Mouse (Mus musculus): ENCODE data around the gene Acbd5. TPM values are rescaled to one million over a fixed set of nuclear protein-coding genes. Genes with fewer than 3 reads are reported as not detected.

The Acbd5 gene
- polyA plus RNA-seq (2012; rRNA removed) = 49.1 and 53.8 TPM in 2 replicates

DNA sequence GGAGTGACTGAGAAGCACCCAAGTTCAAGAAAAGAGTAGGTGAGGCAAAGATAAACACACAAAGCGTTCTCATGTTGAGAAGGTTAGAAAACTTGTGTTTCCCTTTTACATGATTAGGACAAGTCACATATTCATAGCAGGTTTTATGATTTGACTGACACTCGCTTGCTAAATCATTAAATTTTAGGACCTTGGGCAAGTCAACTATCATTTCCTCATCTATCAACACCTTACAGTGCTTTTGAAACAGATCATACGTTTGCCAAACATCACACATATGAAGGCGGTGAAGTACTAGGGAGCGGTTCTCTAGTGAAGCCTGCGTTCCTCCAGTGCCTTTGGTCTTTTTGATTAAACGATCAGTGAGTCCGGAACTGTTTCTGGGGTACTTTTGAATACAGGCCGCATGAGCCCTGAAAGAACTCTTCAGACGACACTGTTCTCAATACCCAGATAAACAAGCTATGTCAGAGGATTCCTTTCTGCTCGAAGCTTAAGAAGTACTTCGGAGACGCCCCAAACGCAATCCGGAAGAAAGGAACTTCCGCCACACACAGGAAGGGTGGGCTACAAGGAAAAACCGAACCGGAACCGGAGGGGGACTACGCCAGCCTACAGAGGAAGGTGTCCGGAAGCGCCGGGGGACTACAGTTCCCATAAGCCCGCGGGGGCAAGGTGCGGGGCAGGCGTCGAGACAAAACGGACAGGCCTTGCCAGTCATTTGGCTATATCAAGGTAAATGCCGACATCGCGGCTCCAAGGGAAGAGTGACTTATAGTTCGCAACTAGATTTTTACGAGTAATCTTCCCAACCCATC is at the start of gene Acbd5:
TSS of gene Acbd5 (plus strand) at position 616 of the 818 bp plus-strand sequence.
- Histone ChIP-seq H3K27ac (ENCODE audit: insufficient read depth, low read length) (peak within 1 kb of the TSS; percentile 91), H3K4me1 (ENCODE audit: control insufficient read depth, insufficient read depth, low read length) (no peaks in the 10 kb centered on the region), H3K27me3 (ENCODE audit: control insufficient read depth, insufficient read depth, low read length) (no peaks in the 10 kb centered on the region), H3K4me3 (replicated peaks; ENCODE audit: insufficient read depth, low read depth, low read length) (peak within 1 kb of the TSS; percentile 89)
- peak; percentile 79; the same call in 1 of the 2 replicates for TF ChIP-seq POLR2A (IDR thresholded peaks at IDR 0.05; ENCODE audit: borderline replicate concordance, insufficient read depth, low read length)
- TF ChIP-seq CTCF (IDR thresholded peaks at IDR 0.05; ENCODE audit: borderline replicate concordance, insufficient read depth, low read depth, low read length) = no peak
- WGBS = 3% methylated on average over 34 of the region's 34 CpGs
- DNase-seq = peak; percentile 96 to 98

DNA sequence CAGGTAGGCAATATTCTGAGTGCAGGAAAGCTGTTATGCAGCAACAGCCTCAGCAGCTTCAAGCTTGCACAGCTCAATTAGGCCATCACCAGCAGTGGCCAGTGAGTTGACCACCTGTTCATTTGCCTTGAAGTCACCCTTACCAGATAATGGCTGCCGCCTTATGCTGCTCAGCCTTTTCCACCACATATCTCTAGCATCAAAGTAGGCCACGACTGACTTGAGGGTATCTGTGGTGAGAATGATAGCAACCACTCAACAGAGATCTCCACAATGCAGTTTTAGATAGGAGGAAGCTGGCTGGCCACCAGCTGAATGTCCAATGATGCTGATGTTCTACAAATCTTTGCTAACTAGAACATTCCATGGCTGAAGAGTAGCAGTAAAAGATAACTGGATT is 48.8 kb upstream of the Acbd5 start:
- 61% methylated on average over 2 of the region's 2 CpGs for WGBS
- no peak overlapping the region for H3K27ac ChIP-seq (ENCODE audit: insufficient read depth, low read length)
- TF ChIP-seq POLR2A (IDR thresholded peaks at IDR 0.05; ENCODE audit: borderline replicate concordance, insufficient read depth, low read length) (no peak), CTCF (IDR thresholded peaks at IDR 0.05; ENCODE audit: borderline replicate concordance, insufficient read depth, low read depth, low read length) (no peak)
- no peaks in the 10 kb centered on the region for H3K27me3 ChIP-seq (ENCODE audit: control insufficient read depth, insufficient read depth, low read length)
- peaks cover 8% of the 10 kb centered on the region; the same call in 1 of the 2 replicates for H3K4me1 ChIP-seq (ENCODE audit: control insufficient read depth, insufficient read depth, low read length)
- peak in 1 of 2 experiments; percentile 31 for DNase-seq
- H3K4me3 ChIP-seq (replicated peaks; ENCODE audit: insufficient read depth, low read depth, low read length) = no peak overlapping the region

DNA sequence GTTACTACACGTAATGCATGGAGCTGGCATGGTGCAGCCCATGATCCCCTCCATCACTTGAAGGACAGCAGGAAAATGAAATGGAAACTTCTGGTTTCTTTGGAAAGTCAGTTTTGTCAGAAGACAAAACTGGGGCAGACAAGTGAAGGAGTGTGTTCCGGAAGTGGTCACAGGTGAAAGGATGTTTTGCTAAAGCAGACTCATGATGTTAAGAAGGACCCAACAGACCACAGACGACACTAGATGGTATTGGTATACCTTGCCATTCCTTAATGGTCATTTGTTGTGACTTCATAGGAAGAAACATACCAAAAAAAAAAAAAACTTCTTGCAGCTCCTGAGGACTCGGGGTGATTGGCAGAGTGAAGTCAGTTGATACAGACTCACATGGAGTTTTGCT is 46.6 kb upstream of the Acbd5 start:
- no peak overlapping the region for H3K27ac ChIP-seq (ENCODE audit: insufficient read depth, low read length)
- TF ChIP-seq CTCF (IDR thresholded peaks at IDR 0.05; ENCODE audit: borderline replicate concordance, insufficient read depth, low read depth, low read length) (no peak), POLR2A (IDR thresholded peaks at IDR 0.05; ENCODE audit: borderline replicate concordance, insufficient read depth, low read length) (no peak)
- H3K27me3 ChIP-seq (ENCODE audit: control insufficient read depth, insufficient read depth, low read length) = no peaks in the 10 kb centered on the region
- no peak overlapping the region for H3K4me3 ChIP-seq (replicated peaks; ENCODE audit: insufficient read depth, low read depth, low read length)
- WGBS = 89% methylated on average over 4 of the region's 4 CpGs
- no peak for DNase-seq
- peaks cover 8% of the 10 kb centered on the region; the same call in 1 of the 2 replicates for H3K4me1 ChIP-seq (ENCODE audit: control insufficient read depth, insufficient read depth, low read length)

DNA sequence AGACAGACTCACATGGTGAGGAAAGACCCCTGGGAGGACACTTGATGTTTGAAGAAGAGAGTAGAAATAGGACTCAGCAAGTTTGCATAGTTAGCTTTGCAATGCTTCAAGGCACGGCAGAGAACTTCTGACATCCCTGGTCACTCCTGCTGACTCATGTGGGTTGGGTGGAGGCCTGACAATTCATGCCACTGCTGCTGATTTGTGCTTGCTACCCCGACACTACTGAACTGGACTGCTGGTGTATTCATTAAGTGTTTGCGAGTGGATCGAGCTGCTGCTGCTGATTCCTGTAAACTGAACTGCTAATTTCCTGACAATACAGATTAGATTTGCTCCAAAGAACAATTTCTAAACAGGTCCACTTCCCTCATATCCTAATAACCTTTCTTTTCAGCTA is 46.2 kb upstream of the Acbd5 start:
- TF ChIP-seq CTCF (IDR thresholded peaks at IDR 0.05; ENCODE audit: borderline replicate concordance, insufficient read depth, low read depth, low read length) (no peak), POLR2A (IDR thresholded peaks at IDR 0.05; ENCODE audit: borderline replicate concordance, insufficient read depth, low read length) (no peak)
- WGBS = 16% methylated on average over 4 of the region's 4 CpGs
- DNase-seq = no peak
- H3K4me1 ChIP-seq (ENCODE audit: control insufficient read depth, insufficient read depth, low read length) = peaks cover 8% of the 10 kb centered on the region; the same call in 1 of the 2 replicates
- no peak overlapping the region for H3K4me3 ChIP-seq (replicated peaks; ENCODE audit: insufficient read depth, low read depth, low read length)
- no peak overlapping the region for H3K27ac ChIP-seq (ENCODE audit: insufficient read depth, low read length)
- H3K27me3 ChIP-seq (ENCODE audit: control insufficient read depth, insufficient read depth, low read length) = no peaks in the 10 kb centered on the region

DNA sequence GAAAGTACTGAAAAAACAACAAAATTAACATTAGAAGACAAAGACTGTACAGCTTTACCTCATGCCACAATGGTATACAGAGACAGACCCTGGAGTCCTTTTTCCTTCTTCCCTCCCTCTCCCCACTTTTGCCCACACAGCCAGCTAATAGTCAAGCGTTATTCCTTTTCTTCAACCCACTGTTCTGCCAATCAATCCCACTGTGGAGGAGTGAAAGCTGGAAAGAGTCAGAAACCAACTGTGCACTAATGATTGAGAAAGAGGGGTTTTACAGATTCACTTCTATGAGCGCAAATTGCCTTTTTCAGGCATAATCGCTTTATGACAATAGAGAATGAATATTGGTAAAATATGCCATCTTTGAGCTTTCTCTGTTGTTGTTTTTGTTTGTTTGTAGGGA is 44.9 kb upstream of the Acbd5 start:
- Histone ChIP-seq H3K4me3 (replicated peaks; ENCODE audit: insufficient read depth, low read depth, low read length) (no peak overlapping the region), H3K27me3 (ENCODE audit: control insufficient read depth, insufficient read depth, low read length) (no peaks in the 10 kb centered on the region), H3K27ac (ENCODE audit: insufficient read depth, low read length) (no peak overlapping the region), H3K4me1 (ENCODE audit: control insufficient read depth, insufficient read depth, low read length) (peaks cover 11% of the 10 kb centered on the region; the same call in 1 of the 2 replicates)
- WGBS = 72% methylated on average over 3 of the region's 3 CpGs
- DNase-seq = no peak
- TF ChIP-seq POLR2A (IDR thresholded peaks at IDR 0.05; ENCODE audit: borderline replicate concordance, insufficient read depth, low read length) (no peak), CTCF (IDR thresholded peaks at IDR 0.05; ENCODE audit: borderline replicate concordance, insufficient read depth, low read depth, low read length) (no peak)

DNA sequence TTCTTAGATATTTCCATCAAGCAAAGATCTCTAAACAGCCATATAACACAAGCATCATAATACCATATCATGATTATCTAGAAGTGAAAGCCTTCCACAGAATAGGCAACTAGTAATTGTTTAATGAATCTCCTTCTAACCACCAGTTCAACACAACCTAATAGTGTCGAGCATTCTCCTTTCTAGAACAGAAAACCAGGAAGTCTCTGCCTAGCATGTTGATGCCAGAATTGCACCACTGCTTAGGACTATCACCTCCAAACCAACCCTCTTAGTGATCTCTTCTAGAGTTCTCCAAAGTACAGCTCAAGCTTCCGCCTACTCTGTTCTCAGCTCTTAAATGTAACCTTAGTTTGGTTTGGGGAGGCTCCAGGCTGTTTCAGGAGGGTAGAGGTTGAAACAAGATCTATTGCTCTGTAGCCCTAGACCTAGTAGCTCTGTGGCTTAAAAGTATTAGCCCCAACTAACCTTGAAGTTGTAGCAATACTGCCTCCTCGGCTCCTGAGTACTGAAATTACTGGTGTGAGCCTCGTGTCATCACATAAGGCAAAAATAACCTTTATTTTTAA is 44.2 kb upstream of the Acbd5 start:
- 91% methylated on average over 4 of the region's 4 CpGs for WGBS
- no peak overlapping the region for H3K4me3 ChIP-seq (replicated peaks; ENCODE audit: insufficient read depth, low read depth, low read length)

DNA sequence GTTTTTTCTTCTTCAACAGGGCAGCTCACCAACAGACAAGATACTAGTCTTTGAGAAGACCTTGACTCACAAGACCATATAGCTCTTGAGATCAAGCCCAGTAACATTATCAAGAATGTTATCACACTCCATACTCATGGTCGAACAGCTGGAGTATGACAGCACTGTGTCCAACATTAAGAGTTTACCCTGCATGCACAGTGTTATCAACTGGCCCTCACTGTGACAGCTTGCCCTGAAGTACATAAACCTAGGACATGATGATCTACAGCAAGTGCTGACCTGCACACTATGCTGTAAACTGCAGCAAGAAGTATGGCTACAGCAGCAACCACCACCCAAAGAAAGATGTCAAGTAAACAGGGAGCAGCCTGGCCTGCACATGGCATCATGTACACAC is 41.6 kb upstream of the Acbd5 start:
- WGBS = 92% methylated on average over 1 of the region's 1 CpGs

More for the DNA sequence above, 44.2 kb upstream of the Acbd5 start:
- TF ChIP-seq CTCF (IDR thresholded peaks at IDR 0.05; ENCODE audit: borderline replicate concordance, insufficient read depth, low read depth, low read length) (no peak), POLR2A (IDR thresholded peaks at IDR 0.05; ENCODE audit: borderline replicate concordance, insufficient read depth, low read length) (no peak)
- Histone ChIP-seq H3K4me1 (ENCODE audit: control insufficient read depth, insufficient read depth, low read length) (peaks cover 12% of the 10 kb centered on the region; the same call in 1 of the 2 replicates), H3K27me3 (ENCODE audit: control insufficient read depth, insufficient read depth, low read length) (no peaks in the 10 kb centered on the region), H3K27ac (ENCODE audit: insufficient read depth, low read length) (no peak overlapping the region)
- no peak for DNase-seq

More for the DNA sequence above, 41.6 kb upstream of the Acbd5 start:
- no peak overlapping the region for H3K4me3 ChIP-seq (replicated peaks; ENCODE audit: insufficient read depth, low read depth, low read length)
- peaks cover 15% of the 10 kb centered on the region for H3K4me1 ChIP-seq (ENCODE audit: control insufficient read depth, insufficient read depth, low read length)
- no peak for DNase-seq
- TF ChIP-seq CTCF (IDR thresholded peaks at IDR 0.05; ENCODE audit: borderline replicate concordance, insufficient read depth, low read depth, low read length) (no peak), POLR2A (IDR thresholded peaks at IDR 0.05; ENCODE audit: borderline replicate concordance, insufficient read depth, low read length) (no peak)
- no peak overlapping the region for H3K27ac ChIP-seq (ENCODE audit: insufficient read depth, low read length)
- no peaks in the 10 kb centered on the region for H3K27me3 ChIP-seq (ENCODE audit: control insufficient read depth, insufficient read depth, low read length)
